Mouse (Mus musculus) liver (tissue): Measurements from ENCODE around the gene Gm17026.
"Not testable (repeated sequence)": the region's sequence is repeated elsewhere in the genome, so short reads cannot be mapped to it uniquely, and the experiment has no call there.

ENCODE experiments used
- DNase-seq: peaks from one replicate; pipeline ENCODE4 v3.0.0-alpha.2; 2020; ENCODE audit warnings: mixed read lengths

Gene Gm17026

DNA sequence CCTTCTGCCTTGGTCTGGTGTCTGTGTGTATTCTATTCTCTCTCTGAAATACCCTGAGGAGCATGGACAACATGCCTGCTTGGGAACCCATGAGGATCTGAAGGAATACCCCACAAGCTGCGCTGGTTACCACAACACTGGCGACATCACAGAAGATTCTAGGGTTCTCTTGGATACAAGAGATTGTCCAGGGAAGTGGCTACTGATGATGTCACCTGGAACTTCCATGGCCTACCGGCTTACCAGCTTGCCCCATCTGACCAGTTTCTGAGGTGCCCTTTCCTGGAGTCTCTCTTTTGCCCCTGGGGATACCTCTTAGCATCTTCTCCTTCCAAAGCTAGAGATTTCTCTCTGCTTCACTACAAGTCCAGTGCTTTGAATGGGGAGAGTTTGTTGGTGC is at the start of gene Gm17026:
Gene Gm17026 (minus strand): TSS at position 101 of the 400 bp plus-strand sequence.
- not testable (repeated sequence) for DNase-seq

- DNase-seq = not testable (repeated sequence)
Observed at GRCm38 (mm10) chr14:42297258-42297657, 37.4 kb upstream of the Gm17026 start, which contains the start of gene Gm9611. TSS of gene Gm9611 (minus strand) at chr14:42297358.

GRCm38 (mm10) chr14:42216766-42217537 is 42.9 kb downstream of the Gm17026 start:
- not testable (repeated sequence) for DNase-seq
